Mouse (Mus musculus) heart, embryonic 12.5 days (tissue): ENCODE data around the gene Suclg2. TPM values are rescaled to one million over a fixed set of nuclear protein-coding genes. Genes with fewer than 3 reads are reported as not detected.
A peak's percentile ranks its signal among the peaks of the same experiment; 100 is the strongest.

Source experiments
- ATAC-seq: fragments of 200-750 bp; cut with Nextera tagmentation; 2 replicates; pipeline ENCODE4 v1.8.0; 2017; ENCODE audit warnings: moderate TSS enrichment, moderate library complexity; ENCODE audit not compliant: insufficient number of reproducible peaks, low FRiP score
- H3K27ac ChIP-seq: fragments of 300-500 bp; sonication (generic); 2 replicates; pipeline ENCODE4 v1.5.1; 2016; ENCODE audit warnings: mild to moderate bottlenecking, moderate library complexity; ENCODE audit not compliant: poor library complexity, severe bottlenecking
- H3K27me3 ChIP-seq: fragments of 300-500 bp; sonication (generic); replicated peaks from 2 replicates; pipeline ENCODE4 v1.6.1; 2016; ENCODE audit warnings: mild to moderate bottlenecking, moderate library complexity
- H3K36me3 ChIP-seq: fragments of 300-500 bp; sonication (generic); 2 replicates; pipeline ENCODE4 v1.6.1; 2016; ENCODE audit warnings: mild to moderate bottlenecking, moderate library complexity
- H3K4me1 ChIP-seq: fragments of 300-500 bp; sonication (generic); replicated peaks from 2 replicates; pipeline ENCODE4 v1.6.1; 2016; ENCODE audit warnings: mild to moderate bottlenecking
- H3K4me2 ChIP-seq: fragments of 300-500 bp; sonication (generic); 2 replicates; pipeline ENCODE4 v1.6.1; 2016; ENCODE audit warnings: mild to moderate bottlenecking, moderate library complexity
- H3K4me3 ChIP-seq: fragments of 300-500 bp; sonication (generic); 2 replicates; pipeline ENCODE4 v1.5.1; 2016; ENCODE audit warnings: mild to moderate bottlenecking
- H3K9ac ChIP-seq: fragments of 300-500 bp; sonication (generic); 2 replicates; pipeline ENCODE4 v1.6.1; 2016; ENCODE audit warnings: mild to moderate bottlenecking, moderate library complexity
- H3K9me3 ChIP-seq: fragments of 300-500 bp; sonication (generic); replicated peaks from 2 replicates; pipeline ENCODE4 v1.6.1; 2016; ENCODE audit warnings: mild to moderate bottlenecking, moderate library complexity
- WGBS: fragments of 180-500 bp; shearing (Covaris S2); methylation state at CpG from one replicate; pipeline ENCODE4 v1.1.7; 2016; 5-methylcytosine and 5-hydroxymethylcytosine counted together
- polyA plus RNA-seq: library from polyadenylated mRNA; unstranded; fragments of >200 nt; fragmentation: Nextera tagmentation; extraction: Ambion mirVana; gene quantifications from 2 replicates; pipeline ENCODE4 v1.2.1, GENCODE M21; 2016

Suclg2 gene
- polyA plus RNA-seq = 94.7 and 98.7 TPM in 2 replicates

DNA sequence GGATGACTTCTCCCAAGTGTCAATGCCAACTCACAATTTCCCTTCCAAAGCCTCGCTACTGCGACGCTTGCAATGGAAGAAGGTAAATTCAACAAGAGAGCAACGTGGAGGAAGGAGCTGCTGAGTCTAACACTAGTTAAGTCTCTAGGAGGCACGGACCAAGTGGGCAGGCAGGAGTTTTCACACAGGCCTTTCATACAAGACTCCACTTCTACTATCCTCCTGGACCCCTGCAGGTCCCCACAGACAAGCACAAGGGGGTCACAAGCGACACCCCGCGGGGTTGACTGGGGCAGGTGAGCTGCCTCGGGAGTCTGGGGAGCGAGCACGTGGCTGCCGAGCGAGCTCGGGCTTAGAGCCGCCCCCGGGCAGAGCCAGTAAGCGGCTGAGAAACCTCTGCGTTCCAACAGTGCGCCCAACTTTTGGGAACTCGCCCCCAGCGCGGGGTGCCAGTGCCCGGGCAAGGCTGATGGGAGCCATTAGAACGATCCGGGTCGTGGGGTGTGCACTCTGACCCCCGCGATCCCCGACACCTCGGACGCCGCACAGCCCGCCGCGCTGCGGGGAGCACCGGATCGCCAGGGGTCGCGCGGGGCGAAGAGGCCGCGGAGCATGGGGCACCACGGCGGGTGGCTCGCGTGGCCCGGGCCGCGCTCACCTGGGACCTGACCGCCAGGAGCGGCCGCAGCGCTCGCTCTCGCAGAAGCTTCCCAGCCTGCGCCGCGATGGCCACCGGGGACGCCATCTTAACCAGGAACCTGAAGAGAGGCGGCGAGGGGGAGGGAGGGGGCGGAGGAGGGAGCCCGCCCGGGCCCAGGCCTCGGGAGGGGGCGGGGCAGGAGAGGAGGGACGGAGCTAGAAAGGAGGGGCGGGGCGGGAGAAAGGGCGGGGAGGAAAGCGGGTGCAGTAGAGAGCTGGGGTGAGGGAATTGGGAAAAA, at the start of gene Suclg2:
Suclg2 (minus strand) TSS at position 770 of the 938 bp plus-strand sequence.
- WGBS = under 1% methylated on average over 56 of the region's 74 CpGs
- Histone ChIP-seq H3K36me3 (no peaks in the 10 kb centered on the region), H3K27me3 (no peaks in the 10 kb centered on the region), H3K4me1 (peaks cover 30% of the 10 kb centered on the region), H3K9me3 (no peaks in the 10 kb centered on the region), H3K27ac (peak within 1 kb of the TSS; percentile 73; the same call in 1 of the 2 replicates), H3K9ac (peak within 1 kb of the TSS; percentile 97), H3K4me2 (peak within 1 kb of the TSS; percentile 93), H3K4me3 (peak within 1 kb of the TSS; percentile 97)
- ATAC-seq = peak; percentile 93

- H3K36me3 ChIP-seq = no peaks in the 10 kb centered on the region
- H3K4me2 ChIP-seq = no peak overlapping the region
- no peaks in the 10 kb centered on the region for H3K27me3 ChIP-seq
- WGBS = 67% methylated on average over 4 of the region's 4 CpGs
- H3K9me3 ChIP-seq = no peaks in the 10 kb centered on the region
- H3K9ac ChIP-seq = no peak overlapping the region
- no peak overlapping the region for H3K4me3 ChIP-seq
- no peak overlapping the region for H3K27ac ChIP-seq
- H3K4me1 ChIP-seq = no peaks in the 10 kb centered on the region
- no peak for ATAC-seq
Measured at GRCm38 (mm10) chr6:95766566-95766965, 48.0 kb upstream of the Suclg2 start.

DNA sequence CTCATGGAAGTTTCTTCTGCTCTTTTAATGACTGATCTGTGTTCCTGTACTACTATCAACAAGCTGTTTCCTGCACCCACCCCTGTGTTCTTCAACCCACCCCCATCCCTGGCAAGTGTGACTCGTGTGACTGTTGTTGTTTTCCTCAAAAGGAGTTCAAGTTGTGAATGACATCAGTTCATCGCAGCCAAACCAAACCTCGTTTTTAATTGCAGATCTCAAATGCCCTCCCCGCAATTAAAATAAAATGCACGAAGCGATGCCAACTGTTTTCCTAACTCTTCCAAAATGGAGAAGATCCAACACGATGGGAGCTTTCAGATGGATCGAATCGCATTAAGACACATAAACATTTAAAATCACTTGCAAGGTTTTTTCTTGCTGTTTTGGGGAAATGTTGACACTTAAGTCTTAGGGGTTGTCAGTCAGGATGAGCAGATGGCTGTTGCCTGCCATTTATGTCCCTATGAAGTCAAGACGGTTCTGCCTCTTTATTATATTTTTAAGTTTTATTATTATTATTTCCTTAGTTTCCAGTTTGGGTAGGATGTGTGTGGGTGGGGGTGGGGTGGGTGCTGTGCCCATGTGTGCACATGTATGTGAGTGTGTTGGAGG, 41.1 kb upstream of the Suclg2 start:
- ATAC-seq = no peak
- Histone ChIP-seq H3K27me3 (no peaks in the 10 kb centered on the region), H3K9ac (no peak overlapping the region), H3K36me3 (no peaks in the 10 kb centered on the region), H3K4me1 (no peaks in the 10 kb centered on the region), H3K4me3 (no peak overlapping the region), H3K4me2 (no peak overlapping the region), H3K9me3 (no peaks in the 10 kb centered on the region), H3K27ac (no peak overlapping the region)
- WGBS = 80% methylated on average over 10 of the region's 10 CpGs

GRCm38 (mm10) chr6:95742378-95742777, 23.8 kb upstream of the Suclg2 start:
- H3K4me3 ChIP-seq = no peak overlapping the region
- no peaks in the 10 kb centered on the region for H3K36me3 ChIP-seq
- H3K4me1 ChIP-seq = no peaks in the 10 kb centered on the region
- WGBS = 66% methylated on average over 4 of the region's 4 CpGs
- ATAC-seq = no peak
- no peaks in the 10 kb centered on the region for H3K27me3 ChIP-seq
- no peak overlapping the region for H3K9ac ChIP-seq
- no peak overlapping the region for H3K27ac ChIP-seq
- H3K9me3 ChIP-seq = no peaks in the 10 kb centered on the region
- no peak overlapping the region for H3K4me2 ChIP-seq

GRCm38 (mm10) chr6:95731570-95732367, 13.2 kb upstream of the Suclg2 start:
- no peaks in the 10 kb centered on the region for H3K36me3 ChIP-seq
- H3K27me3 ChIP-seq = no peaks in the 10 kb centered on the region
- H3K4me2 ChIP-seq = no peak overlapping the region
- H3K4me1 ChIP-seq = no peaks in the 10 kb centered on the region
- H3K9ac ChIP-seq = no peak overlapping the region
- 62% methylated on average over 11 of the region's 11 CpGs for WGBS
- ATAC-seq = no peak
- H3K27ac ChIP-seq = no peak overlapping the region
- H3K9me3 ChIP-seq = 0 out of 2 replicates have a peak, but pooled peaks cover 3% of the 10 kb centered on the region
- H3K4me3 ChIP-seq = no peak overlapping the region

DNA sequence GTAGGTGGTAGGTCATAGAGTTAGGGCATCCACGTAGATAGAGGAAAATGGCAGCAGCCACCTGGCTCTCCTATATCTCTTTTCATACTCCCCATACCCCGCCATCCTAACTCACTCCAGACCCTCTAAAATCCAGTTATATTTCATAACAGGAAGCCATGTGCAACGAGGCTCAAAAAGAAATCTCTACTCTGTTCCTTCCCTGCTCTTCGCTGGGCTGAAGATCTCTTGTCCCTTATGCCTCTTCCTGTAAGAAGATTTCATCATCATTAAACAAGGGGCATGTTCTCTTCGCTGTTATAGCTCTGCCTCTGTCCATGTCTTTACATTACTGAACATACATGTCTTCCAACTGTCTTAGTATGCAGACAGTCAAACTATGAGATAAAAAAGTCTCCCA, 10.8 kb upstream of the Suclg2 start:
- Histone ChIP-seq H3K27ac (no peak overlapping the region), H3K9ac (no peak overlapping the region), H3K4me2 (no peak overlapping the region), H3K27me3 (no peaks in the 10 kb centered on the region), H3K36me3 (no peaks in the 10 kb centered on the region), H3K4me1 (no peaks in the 10 kb centered on the region), H3K9me3 (0 out of 2 replicates have a peak, but pooled peaks cover 3% of the 10 kb centered on the region), H3K4me3 (no peak overlapping the region)
- no peak for ATAC-seq
- WGBS = 78% methylated on average over 5 of the region's 5 CpGs

DNA sequence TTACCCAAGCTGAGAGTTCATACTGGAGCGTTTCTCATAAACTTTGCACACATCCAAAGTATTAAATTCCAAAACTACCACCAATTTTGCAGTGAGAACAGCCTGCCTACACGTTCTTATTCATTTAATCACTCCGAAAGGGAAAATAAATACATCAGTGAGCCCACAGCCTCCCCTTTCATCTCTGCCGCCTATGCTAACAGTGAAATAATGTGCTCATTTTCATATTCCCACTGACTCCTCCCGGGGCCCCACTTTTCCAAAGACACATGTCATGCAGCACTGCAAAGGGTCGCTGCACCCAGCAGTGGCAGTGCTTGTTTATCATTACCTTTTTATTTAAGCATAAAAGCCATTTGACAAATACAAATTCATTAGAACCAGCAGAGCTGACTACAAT, 6.7 kb upstream of the Suclg2 start:
- WGBS = 75% methylated on average over 6 of the region's 6 CpGs
- Histone ChIP-seq H3K36me3 (no peaks in the 10 kb centered on the region), H3K9ac (no peak overlapping the region), H3K4me3 (no peak overlapping the region), H3K9me3 (no peaks in the 10 kb centered on the region), H3K4me2 (no peak overlapping the region), H3K27me3 (no peaks in the 10 kb centered on the region), H3K4me1 (peaks cover 8% of the 10 kb centered on the region; the same call in 1 of the 2 replicates), H3K27ac (no peak overlapping the region)
- no peak for ATAC-seq

- no peak for ATAC-seq
- Histone ChIP-seq H3K4me2 (no peak overlapping the region), H3K36me3 (no peaks in the 10 kb centered on the region), H3K9ac (no peak overlapping the region), H3K4me1 (peaks cover 12% of the 10 kb centered on the region; the same call in 1 of the 2 replicates), H3K9me3 (no peaks in the 10 kb centered on the region), H3K4me3 (no peak overlapping the region), H3K27me3 (no peaks in the 10 kb centered on the region), H3K27ac (no peak overlapping the region)
- 77% methylated on average over 6 of the region's 6 CpGs for WGBS
Measured at GRCm38 (mm10) chr6:95723361-95723760, 4.8 kb upstream of the Suclg2 start.

DNA sequence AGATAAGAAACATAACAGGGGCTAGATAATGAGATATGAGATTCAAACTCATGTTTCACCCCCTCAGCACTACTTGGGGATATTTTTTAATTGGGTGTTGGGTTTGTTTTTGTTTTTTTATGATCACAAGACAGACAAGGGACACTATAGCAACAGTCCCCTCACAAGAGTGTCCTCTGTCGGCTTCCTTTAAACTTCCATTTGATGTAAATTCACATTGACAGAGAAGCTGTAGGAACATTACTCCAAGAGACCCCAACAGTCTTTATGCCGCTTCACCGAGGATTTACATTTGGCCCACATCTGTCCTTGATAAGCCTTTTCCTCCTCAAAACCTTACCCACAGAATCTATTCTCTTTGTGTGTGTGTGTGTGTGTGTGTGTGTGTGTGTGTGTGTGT, 1.2 kb upstream of the Suclg2 start:
- Histone ChIP-seq H3K9ac (no peak overlapping the region), H3K27ac (no peak overlapping the region), H3K27me3 (no peaks in the 10 kb centered on the region), H3K4me2 (no peak overlapping the region), H3K4me1 (peaks cover 22% of the 10 kb centered on the region; the same call in 1 of the 2 replicates), H3K36me3 (no peaks in the 10 kb centered on the region), H3K4me3 (no peak overlapping the region), H3K9me3 (no peaks in the 10 kb centered on the region)
- 87% methylated on average over 3 of the region's 3 CpGs for WGBS
- ATAC-seq = no peak

GRCm38 (mm10) chr6:95718969-95719333, 351 bp upstream of the Suclg2 start:
- no peaks in the 10 kb centered on the region for H3K36me3 ChIP-seq
- H3K4me3 ChIP-seq = peak overlapping the region; percentile 97
- no peaks in the 10 kb centered on the region for H3K27me3 ChIP-seq
- H3K4me1 ChIP-seq = peaks cover 25% of the 10 kb centered on the region; the same call in 1 of the 2 replicates
- peak overlapping the region; percentile 67 for H3K9ac ChIP-seq
- no peaks in the 10 kb centered on the region for H3K9me3 ChIP-seq
- WGBS = no CpG with 5 or more reads among the region's 1 CpGs
- peak overlapping the region; percentile 93 for H3K4me2 ChIP-seq
- ATAC-seq = no peak
- H3K27ac ChIP-seq = no peak overlapping the region

DNA sequence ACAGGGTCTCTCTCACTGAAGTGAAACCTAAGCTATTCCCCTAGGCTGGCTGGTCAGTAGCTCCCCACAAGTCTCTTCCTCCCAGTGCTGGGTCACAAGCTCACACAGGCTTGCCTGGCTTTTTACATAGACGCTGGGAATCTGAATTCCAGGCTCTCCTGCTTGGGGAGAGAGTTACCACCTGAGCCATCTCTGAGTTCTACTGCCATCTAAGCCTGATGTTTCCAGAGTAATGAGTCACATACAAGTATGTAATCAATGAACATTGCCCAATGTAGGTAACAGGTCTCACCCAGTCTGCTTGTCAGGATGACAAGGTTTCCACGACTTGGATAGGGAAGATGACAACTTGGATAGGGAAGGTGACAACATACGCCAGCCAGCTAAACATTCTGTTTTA, 1.5 kb downstream of the Suclg2 start:
- Histone ChIP-seq H3K4me2 (no peak overlapping the region), H3K27me3 (no peaks in the 10 kb centered on the region), H3K9ac (no peak overlapping the region), H3K9me3 (no peaks in the 10 kb centered on the region), H3K36me3 (no peaks in the 10 kb centered on the region), H3K27ac (no peak overlapping the region), H3K4me1 (peaks cover 42% of the 10 kb centered on the region), H3K4me3 (no peak overlapping the region)
- WGBS = 63% methylated on average over 3 of the region's 3 CpGs
- no peak for ATAC-seq
